Mouse (Mus musculus): ENCODE data around the gene Tmem150b. TPM values are rescaled to one million over a fixed set of nuclear protein-coding genes. Genes with fewer than 3 reads are reported as not detected.

Tmem150b gene
- total and polyA plus RNA-seq, 3 experiments, result 0.17 TPM; not detected in 2

DNA sequence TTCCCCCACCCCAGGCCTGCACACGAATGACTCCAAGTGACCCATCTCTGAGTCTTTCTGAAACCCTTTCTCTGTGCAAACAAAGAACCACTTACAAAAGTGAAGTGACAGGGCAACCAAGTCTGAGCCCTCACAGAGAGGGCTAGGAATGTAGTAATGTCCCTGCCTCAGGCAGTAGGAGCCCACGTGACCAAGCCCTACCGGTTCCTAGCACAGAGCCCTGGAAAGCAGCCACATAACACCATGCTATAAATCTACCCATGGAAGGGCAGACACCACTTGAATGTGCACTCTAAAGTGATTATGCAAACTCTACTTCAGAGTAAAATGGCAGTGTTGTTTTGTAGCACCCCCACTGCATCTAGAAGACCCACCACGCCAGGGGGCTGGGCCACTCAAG lies 53.1 kb downstream of the Tmem150b start:
- Histone ChIP-seq H3K9me3 (replicated peaks; ENCODE audit: low read length) (no peaks in the 10 kb centered on the region), H3K4me3 (replicated peaks in 1 of 3; ENCODE audit: low read depth in 2 of 3, low read length in 2 of 3, poor library complexity in 1 of 3) (no peak overlapping the region), H3K4me1 (ENCODE audit: control insufficient read depth in 1 of 2, insufficient read depth in 2 of 2) (no peaks in the 10 kb centered on the region), H3K9ac (ENCODE audit: insufficient read depth, low read depth) (no peak overlapping the region), H3K27me3 (replicated peaks) (no peaks in the 10 kb centered on the region), H3K79me2 (replicated peaks; ENCODE audit: control insufficient read depth, extremely low read depth, insufficient read depth, poor library complexity, severe bottlenecking) (no peaks in the 10 kb centered on the region), H3K36me3 (replicated peaks in 1 of 2; ENCODE audit: control insufficient read depth in 1 of 2, insufficient read depth in 1 of 2, low read length in 1 of 2) (peaks cover 61 to 87% of the 10 kb centered on the region in 2 experiments), H3K4me2 (ENCODE audit: insufficient read depth, low read depth, poor library complexity, severe bottlenecking) (no peak overlapping the region), H3K27ac (ENCODE audit: insufficient read depth, low read depth) (no peak overlapping the region)
- dilution Hi-C loops (cut with MboI; ENCODE audit: extremely low pct_ligation_motif_present, extremely low pct_unique_long_range_greater_than_20kb, low sequenced_read_pairs) (no loop called here), in situ Hi-C loops (cut with MboI; ENCODE audit: low pct_ligation_motif_present, low pct_unique_long_range_greater_than_20kb, low sequenced_read_pairs) (no loop called here)
- no peak for TF ChIP-seq ETS1 (conservative IDR thresholded peaks at IDR 0.05; ENCODE audit: low read depth, low read length)
- no peak for TF ChIP-seq ZKSCAN1 (IDR thresholded peaks at IDR 0.05; ENCODE audit: borderline replicate concordance, low read depth, low read length)
- DNase-seq (ENCODE audit: extremely low read depth), result no peak

DNA sequence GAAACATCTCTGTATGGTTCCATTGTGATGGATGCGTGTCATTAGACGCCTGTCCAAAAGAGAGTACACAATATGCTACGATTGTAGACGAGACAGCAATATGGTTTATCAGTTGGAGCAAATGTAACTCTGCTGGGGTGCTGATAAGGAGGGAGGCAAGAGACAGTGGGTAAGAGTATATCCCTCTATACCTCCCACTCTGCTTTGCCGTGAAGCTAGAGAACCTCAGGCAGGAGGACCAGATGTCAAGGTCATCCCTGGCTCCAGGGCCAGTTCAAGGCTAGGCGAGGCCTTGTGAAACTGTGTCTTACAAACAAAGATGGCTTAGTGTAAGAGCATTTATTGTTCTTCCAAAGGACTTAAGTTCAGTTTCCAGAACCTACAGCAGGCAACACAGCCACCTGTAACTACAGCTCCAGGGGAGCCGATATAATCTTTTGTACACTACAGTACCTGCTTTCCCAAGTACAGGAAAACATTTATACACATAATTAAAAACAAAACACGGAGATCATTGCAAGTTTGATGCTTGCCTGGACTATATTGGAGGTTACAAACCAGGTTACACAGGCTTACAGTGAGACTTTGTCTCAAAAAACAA lies 54.3 kb downstream of the Tmem150b start:
- Histone ChIP-seq H3K9ac (ENCODE audit: insufficient read depth, low read depth) (no peak overlapping the region), H3K36me3 (replicated peaks in 1 of 2; ENCODE audit: control insufficient read depth in 1 of 2, insufficient read depth in 1 of 2, low read length in 1 of 2) (peaks cover 67 to 88% of the 10 kb centered on the region in 2 experiments), H3K4me1 (ENCODE audit: control insufficient read depth in 1 of 2, insufficient read depth in 2 of 2) (no peaks in the 10 kb centered on the region), H3K9me3 (replicated peaks; ENCODE audit: low read length) (no peaks in the 10 kb centered on the region), H3K4me3 (replicated peaks in 1 of 3; ENCODE audit: low read depth in 2 of 3, low read length in 2 of 3, poor library complexity in 1 of 3) (no peak overlapping the region), H3K79me2 (replicated peaks; ENCODE audit: control insufficient read depth, extremely low read depth, insufficient read depth, poor library complexity, severe bottlenecking) (no peaks in the 10 kb centered on the region), H3K27ac (ENCODE audit: insufficient read depth, low read depth) (no peak overlapping the region), H3K4me2 (ENCODE audit: insufficient read depth, low read depth, poor library complexity, severe bottlenecking) (no peak overlapping the region), H3K27me3 (replicated peaks) (no peaks in the 10 kb centered on the region)
- dilution Hi-C loops (cut with MboI; ENCODE audit: extremely low pct_ligation_motif_present, extremely low pct_unique_long_range_greater_than_20kb, low sequenced_read_pairs) (no loop called here), in situ Hi-C loops (cut with MboI; ENCODE audit: low pct_ligation_motif_present, low pct_unique_long_range_greater_than_20kb, low sequenced_read_pairs) (no loop called here)
- no peak for DNase-seq (ENCODE audit: extremely low read depth)
- TF ChIP-seq GABPA (IDR thresholded peaks at IDR 0.05; ENCODE audit: insufficient replicate concordance, low read depth, low read length) (no peak), USF2 (conservative IDR thresholded peaks at IDR 0.05; ENCODE audit: low read depth, low read length) (no peak), UBTF (IDR thresholded peaks at IDR 0.05; ENCODE audit: low read depth, low read length) (no peak), CTCF (conservative IDR thresholded peaks at IDR 0.05 in 1 of 2, IDR thresholded peaks at IDR 0.05 in 1 of 2; ENCODE audit: low read depth in 2 of 2, low read length in 2 of 2) (no peak)

DNA sequence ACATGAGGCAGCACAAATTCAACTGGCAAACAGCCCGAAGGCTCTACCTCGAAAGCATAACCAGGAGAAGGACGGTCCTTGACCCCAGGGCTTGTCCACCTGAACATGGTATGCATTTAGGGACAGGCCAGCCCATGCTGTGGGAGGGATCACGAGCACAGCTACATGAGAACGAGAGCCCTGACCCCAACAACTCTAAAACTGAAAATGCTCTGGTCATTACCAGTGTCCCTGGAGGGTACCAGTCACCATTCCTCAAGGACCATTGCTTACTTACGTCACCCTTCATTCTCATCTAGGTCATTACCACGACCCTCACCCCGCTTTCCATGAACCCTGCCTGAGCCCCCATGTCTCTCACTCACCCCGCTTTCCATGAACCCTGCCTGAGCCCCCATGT lies 55.9 kb downstream of the Tmem150b start:
- TF ChIP-seq MEF2A (IDR thresholded peaks at IDR 0.05; ENCODE audit: borderline replicate concordance, low read depth, low read length), result no peak
- no peak for TF ChIP-seq POLR2A (IDR thresholded peaks at IDR 0.05; ENCODE audit: low read depth, low read length)
- TF ChIP-seq MAZ (IDR thresholded peaks at IDR 0.05; ENCODE audit: low read depth, low read length), result no peak
- no peak for TF ChIP-seq JUN (IDR thresholded peaks at IDR 0.05; ENCODE audit: insufficient read depth, low read depth, low read length)
- no peak for TF ChIP-seq CTCF (conservative IDR thresholded peaks at IDR 0.05 in 1 of 2, IDR thresholded peaks at IDR 0.05 in 1 of 2; ENCODE audit: low read depth in 2 of 2, low read length in 2 of 2)
- no peak for TF ChIP-seq MAX (IDR thresholded peaks at IDR 0.05; ENCODE audit: low read length)
- TF ChIP-seq NRF1 (IDR thresholded peaks at IDR 0.05; ENCODE audit: low read depth, low read length), result no peak
- no peak for TF ChIP-seq MAFK (IDR thresholded peaks at IDR 0.05; ENCODE audit: insufficient replicate concordance, low read length)
- no peak for TF ChIP-seq ELF1 (IDR thresholded peaks at IDR 0.05; ENCODE audit: low read depth, low read length)
- TF ChIP-seq E2F4 (IDR thresholded peaks at IDR 0.05; ENCODE audit: insufficient replicate concordance, low read depth, low read length), result no peak
- TF ChIP-seq TBP (conservative IDR thresholded peaks at IDR 0.05; ENCODE audit: low read depth, low read length), result no peak
- no peak for TF ChIP-seq ZKSCAN1 (IDR thresholded peaks at IDR 0.05; ENCODE audit: borderline replicate concordance, low read depth, low read length)
- TF ChIP-seq SMC3 (IDR thresholded peaks at IDR 0.05; ENCODE audit: low read depth, low read length), result no peak
- DNase-seq (ENCODE audit: extremely low read depth), result no peak
- H3K36me3 ChIP-seq (replicated peaks in 1 of 2; ENCODE audit: control insufficient read depth in 1 of 2, insufficient read depth in 1 of 2, low read length in 1 of 2), result peaks cover 65 to 87% of the 10 kb centered on the region in 2 experiments
- H3K4me2 ChIP-seq (ENCODE audit: insufficient read depth, low read depth, poor library complexity, severe bottlenecking), result no peak overlapping the region
- in situ Hi-C loops (cut with MboI; ENCODE audit: low pct_ligation_motif_present, low pct_unique_long_range_greater_than_20kb, low sequenced_read_pairs), result no loop called here
- H3K27me3 ChIP-seq (replicated peaks), result no peaks in the 10 kb centered on the region
- dilution Hi-C loops (cut with MboI; ENCODE audit: extremely low pct_ligation_motif_present, extremely low pct_unique_long_range_greater_than_20kb, low sequenced_read_pairs), result no loop called here
- no peaks in the 10 kb centered on the region; the same call in 1 of the 2 replicates for H3K79me2 ChIP-seq (replicated peaks; ENCODE audit: control insufficient read depth, extremely low read depth, insufficient read depth, poor library complexity, severe bottlenecking)
- no peak overlapping the region for H3K27ac ChIP-seq (ENCODE audit: insufficient read depth, low read depth)
- peaks cover 7 to 10% of the 10 kb centered on the region in 2 experiments for H3K4me1 ChIP-seq (ENCODE audit: control insufficient read depth in 1 of 2, insufficient read depth in 2 of 2)
- no peak overlapping the region for H3K4me3 ChIP-seq (replicated peaks in 1 of 3; ENCODE audit: low read depth in 2 of 3, low read length in 2 of 3, poor library complexity in 1 of 3)
- H3K9me3 ChIP-seq (replicated peaks; ENCODE audit: low read length), result no peaks in the 10 kb centered on the region
- H3K9ac ChIP-seq (ENCODE audit: insufficient read depth, low read depth), result no peak overlapping the region
